Mouse (Mus musculus) frontal cortex, adult (tissue): ENCODE measurements around the gene Ltbp3.

Experiments
- ATAC-seq: cut with Nextera tagmentation; 2 replicates; pipeline ENCODE4 v1.9.2; 2017; ENCODE audit warnings: mild to moderate bottlenecking, moderate library complexity, mixed read lengths; ENCODE audit not compliant: low TSS enrichment

The Ltbp3 gene

GRCm38 (mm10) chr19:5750951-5751350, 10.2 kb downstream of the Ltbp3 start:
- ATAC-seq: no peak

GRCm38 (mm10) chr19:5751742-5752141, 11.0 kb downstream of the Ltbp3 start:
- no peak for ATAC-seq

- peak; percentile 98 for ATAC-seq
Observed at GRCm38 (mm10) chr19:5756321-5756985, 15.7 kb downstream of the Ltbp3 start.

- ATAC-seq: no peak
Observed at GRCm38 (mm10) chr19:5756991-5757636, 16.4 kb downstream of the Ltbp3 start.

GRCm38 (mm10) chr19:5758878-5759403, 18.2 kb downstream of the Ltbp3 start:
- ATAC-seq: no peak

GRCm38 (mm10) chr19:5763163-5763562, 22.5 kb downstream of the Ltbp3 start:
- no peak for ATAC-seq

- no peak for ATAC-seq
Observed at GRCm38 (mm10) chr19:5767271-5767670, 26.6 kb downstream of the Ltbp3 start.

- peak; percentile 2; the same call in 1 of the 2 replicates for ATAC-seq
Observed at GRCm38 (mm10) chr19:5770311-5770710, 29.6 kb downstream of the Ltbp3 start.

GRCm38 (mm10) chr19:5770925-5771860, 30.5 kb downstream of the Ltbp3 start, which contains the start of gene Scyl1:
Gene Scyl1 (minus strand): TSS chr19:5771419.
- ATAC-seq: peak; percentile 97

GRCm38 (mm10) chr19:5777387-5778032, 36.8 kb downstream of the Ltbp3 start:
- no peak for ATAC-seq

GRCm38 (mm10) chr19:5778312-5778711, 37.6 kb downstream of the Ltbp3 start:
- no peak for ATAC-seq

- no peak for ATAC-seq
Observed at GRCm38 (mm10) chr19:5780203-5780602, 39.5 kb downstream of the Ltbp3 start.

GRCm38 (mm10) chr19:5781532-5781931, 40.8 kb downstream of the Ltbp3 start:
- no peak for ATAC-seq

- ATAC-seq: no peak
Observed at GRCm38 (mm10) chr19:5782121-5782520, 41.4 kb downstream of the Ltbp3 start.

- no peak for ATAC-seq
Observed at GRCm38 (mm10) chr19:5784958-5785577, 44.4 kb downstream of the Ltbp3 start.

GRCm38 (mm10) chr19:5786441-5787114, 45.9 kb downstream of the Ltbp3 start:
- ATAC-seq: peak; percentile 88

- peak; percentile 85 for ATAC-seq
Observed at GRCm38 (mm10) chr19:5787128-5787635, 46.5 kb downstream of the Ltbp3 start.

GRCm38 (mm10) chr19:5787920-5788319, 47.2 kb downstream of the Ltbp3 start:
- ATAC-seq: no peak

- ATAC-seq: no peak
Observed at GRCm38 (mm10) chr19:5788620-5789019, 47.9 kb downstream of the Ltbp3 start.

- no peak for ATAC-seq
Observed at GRCm38 (mm10) chr19:5789066-5789465, 48.4 kb downstream of the Ltbp3 start.
